Mouse (Mus musculus) adrenal gland, postnatal 4 days (tissue): ENCODE measurements around the gene Phldb2. TPM values are rescaled to one million over a fixed set of nuclear protein-coding genes. Genes with fewer than 3 reads are reported as not detected.
A peak's percentile ranks its signal among the peaks of the same experiment; 100 is the strongest.

Experiments used
- DNase-seq, 2 experiments: peaks; one replicate each; pipeline ENCODE4 v3.0.0; 2021 to 2022; ENCODE audit warnings: low spot score in 2 of 2, mixed read lengths in 2 of 2
- total RNA-seq, 2 experiments: library from RNA; stranded (reverse); gene quantifications; 2 replicates each; pipeline ENCODE4 v1.2.3; 2021

The Phldb2 gene
- total RNA-seq, 2 experiments from 2014 or later = 77.3 to 90.7 TPM

DNA sequence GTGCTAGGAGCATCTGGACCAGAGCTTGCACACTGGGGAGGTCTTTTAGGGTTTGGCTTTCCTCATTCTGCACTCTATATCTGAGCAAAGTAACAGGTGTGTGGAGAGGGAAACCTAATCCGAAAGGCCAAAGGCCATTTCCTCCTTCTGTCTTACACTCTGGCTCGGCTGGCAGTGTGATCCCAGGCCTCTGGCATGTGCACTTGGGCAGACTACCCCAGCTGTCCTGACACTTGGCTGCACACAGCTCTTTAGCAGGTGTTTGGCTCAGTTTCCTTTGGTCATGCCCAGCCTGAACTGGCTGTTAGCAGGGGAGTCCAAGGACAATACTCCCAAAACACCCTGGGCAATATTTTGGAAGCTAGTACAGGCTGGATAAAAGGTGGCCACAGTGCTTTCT is 156.6 kb downstream of the Phldb2 start:
- no peak for DNase-seq

DNA sequence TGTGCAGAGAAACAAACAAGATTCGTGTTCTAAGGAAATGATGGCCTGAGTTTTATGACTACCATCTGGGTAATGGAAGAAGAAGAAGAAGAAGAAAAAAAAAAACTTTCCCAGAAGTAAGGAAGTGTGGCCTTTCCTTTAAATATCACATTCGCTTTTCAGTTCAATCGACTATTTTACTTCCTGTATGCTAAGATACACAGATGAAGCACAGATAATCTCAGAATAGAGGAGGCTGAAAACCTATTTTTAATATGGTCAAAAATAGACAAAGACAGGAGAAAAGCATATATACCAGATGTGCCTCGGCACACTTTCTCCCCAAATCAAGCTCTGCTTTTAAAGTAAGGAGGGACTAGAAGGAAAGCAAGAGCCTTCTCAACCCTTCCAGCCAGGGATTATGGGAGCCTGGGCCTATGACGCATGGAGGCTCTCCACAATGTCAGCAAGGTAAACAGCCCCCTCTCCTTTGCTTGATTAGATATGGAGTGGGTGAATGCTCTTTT is 158.2 kb downstream of the Phldb2 start:
- no peak for DNase-seq

DNA sequence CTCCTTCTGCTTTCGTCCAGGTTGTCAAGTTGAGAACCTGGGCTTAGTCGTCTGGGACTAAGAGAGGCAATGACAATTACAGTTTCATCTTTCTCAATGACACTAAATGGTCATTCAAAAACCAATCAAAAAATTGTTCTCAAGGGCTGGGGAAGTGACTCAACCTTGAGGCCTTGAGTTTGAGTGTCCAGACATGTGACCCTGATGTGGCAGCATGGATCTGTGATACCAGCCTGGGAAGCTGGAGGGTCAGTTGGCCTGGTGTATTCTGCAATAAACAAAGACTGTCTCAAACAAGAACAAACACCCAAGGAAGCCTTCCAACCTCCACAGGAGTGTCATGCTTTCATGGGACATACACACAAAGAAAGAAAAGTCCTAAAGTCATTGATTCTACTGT is 160.6 kb downstream of the Phldb2 start:
- no peak for DNase-seq

DNA sequence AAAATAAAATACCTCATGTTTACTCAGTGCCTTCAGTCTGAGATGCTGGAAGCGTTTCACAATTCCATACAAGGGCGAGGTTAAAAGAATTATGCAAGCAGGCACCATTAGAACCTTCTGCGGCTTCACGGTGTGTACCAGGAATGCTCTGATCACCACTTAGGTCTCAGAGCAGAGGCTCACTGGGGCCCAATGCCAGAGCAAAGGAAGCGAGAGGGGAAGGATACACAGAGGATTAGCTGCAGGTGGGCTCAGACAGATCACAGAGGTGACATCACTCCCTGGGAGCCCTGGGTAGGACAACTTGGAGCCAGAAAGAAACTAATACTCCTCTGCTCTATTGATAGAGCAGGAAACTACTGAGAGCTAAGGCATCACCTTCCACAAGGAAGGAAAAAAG is 162.1 kb downstream of the Phldb2 start:
- no peak for DNase-seq

DNA sequence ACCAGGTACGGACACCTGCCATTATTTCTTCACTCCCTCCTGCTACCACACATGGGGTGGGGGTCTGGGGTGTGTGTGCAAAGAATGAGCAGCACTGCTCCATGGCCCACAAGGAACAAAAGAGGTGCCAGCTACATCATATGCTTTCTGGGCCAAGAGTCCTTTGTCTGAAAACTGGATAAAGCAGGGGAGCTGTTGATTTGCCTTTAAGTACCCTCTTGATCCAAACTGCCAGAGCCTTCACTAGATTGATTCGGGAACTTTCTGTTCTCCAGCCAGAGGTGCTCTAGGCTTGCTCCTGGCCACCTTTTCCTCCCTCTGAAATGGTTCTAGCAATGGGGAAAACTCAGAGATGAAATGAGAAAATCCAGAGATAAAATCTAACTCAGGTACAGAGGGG is 164.1 kb downstream of the Phldb2 start:
- DNase-seq = no peak

DNA sequence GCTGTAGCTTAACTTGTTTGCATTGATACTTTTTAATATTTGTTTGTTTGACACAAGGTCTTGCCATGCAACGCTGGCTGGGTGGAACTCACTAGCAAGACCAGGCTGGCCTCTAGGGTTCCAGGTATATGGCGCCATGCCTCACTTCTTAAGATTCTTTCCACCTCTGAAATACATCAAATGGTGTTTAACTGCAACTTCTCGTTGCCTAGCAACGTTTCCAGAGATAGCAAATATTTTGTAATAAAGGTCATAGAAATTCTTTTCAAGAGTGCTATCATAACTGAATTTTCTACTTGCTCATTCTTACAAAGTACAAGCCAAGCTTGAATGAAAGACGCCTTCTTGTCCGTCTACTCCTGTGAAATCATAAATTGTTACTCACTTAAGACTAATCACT is 165.7 kb downstream of the Phldb2 start:
- no peak for DNase-seq

DNA sequence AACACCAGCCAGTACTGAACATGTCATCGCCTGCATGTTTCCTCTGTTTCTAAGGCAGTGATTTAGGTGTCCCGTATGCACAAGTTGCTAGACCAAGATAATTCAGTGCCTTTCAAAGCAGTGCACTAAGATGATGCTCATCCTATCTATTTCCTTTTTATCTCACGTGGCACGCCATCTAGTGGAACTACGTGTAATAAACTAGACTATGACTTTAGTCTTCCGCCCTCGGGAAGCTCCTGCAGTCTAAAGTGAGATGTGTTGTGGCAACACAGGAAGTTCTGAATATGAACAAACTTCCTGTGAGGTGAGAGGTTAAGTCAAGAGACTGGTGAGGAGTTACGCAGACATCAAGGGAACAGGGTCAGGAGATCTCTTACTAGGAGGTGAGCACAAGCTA is 166.8 kb downstream of the Phldb2 start:
- DNase-seq = no peak

DNA sequence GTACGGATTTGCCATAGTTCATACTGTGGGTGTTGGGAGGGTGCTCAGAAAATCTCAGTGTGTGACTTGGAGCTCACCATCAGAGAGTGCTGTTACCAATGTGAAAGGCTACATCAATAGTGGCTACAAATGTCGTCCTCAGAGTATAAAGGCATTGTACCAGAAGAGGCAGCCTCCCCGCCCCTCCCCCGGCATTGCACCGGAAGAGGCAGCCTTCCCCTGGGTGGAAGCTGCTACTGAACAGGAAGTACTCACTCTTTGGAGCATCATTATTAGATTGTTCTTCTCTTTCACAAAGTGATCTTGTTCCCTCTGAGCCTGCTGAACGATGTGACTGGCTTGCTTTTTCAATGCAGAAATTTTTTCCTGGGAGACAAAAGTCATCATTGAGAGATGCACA is 173.4 kb downstream of the Phldb2 start:
- no peak for DNase-seq

DNA sequence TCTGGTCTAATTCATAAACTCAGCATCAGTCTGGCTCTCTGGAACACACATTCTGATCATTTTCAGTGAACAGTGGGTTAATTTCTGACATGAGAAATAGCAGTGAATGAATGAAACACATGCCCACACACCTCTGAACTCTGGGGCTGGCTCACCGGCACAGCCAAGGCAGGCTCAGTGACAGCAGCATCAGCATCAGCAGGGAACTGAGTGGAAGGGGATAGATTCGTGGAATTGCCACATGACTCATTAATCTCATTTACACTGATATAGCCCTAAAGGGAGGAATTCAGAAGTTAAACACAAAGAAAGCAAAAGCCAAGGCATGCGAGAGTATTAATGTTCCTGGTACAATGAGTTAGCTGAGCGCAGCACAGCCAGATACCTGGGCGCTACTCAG is 178.6 kb downstream of the Phldb2 start:
- no peak for DNase-seq

DNA sequence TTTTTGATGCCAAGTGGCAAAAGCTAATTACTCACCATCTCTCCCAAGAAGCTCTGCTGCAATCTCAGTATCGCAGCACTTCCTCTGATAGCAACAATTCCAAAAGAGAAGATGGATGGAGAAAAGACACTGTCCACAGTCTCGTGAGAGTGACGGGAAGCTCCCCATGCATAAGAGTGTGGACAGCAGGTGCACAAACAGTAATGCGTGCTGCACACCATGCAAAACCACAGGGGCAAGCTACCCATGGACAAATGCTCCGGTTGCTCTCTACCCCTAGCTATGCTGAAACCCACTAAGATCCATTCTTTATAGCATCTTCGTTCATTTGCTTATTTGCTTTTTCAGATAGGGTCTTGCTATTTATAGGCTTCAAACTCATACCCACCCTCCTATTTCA is 182.5 kb downstream of the Phldb2 start:
- no peak for DNase-seq

DNA sequence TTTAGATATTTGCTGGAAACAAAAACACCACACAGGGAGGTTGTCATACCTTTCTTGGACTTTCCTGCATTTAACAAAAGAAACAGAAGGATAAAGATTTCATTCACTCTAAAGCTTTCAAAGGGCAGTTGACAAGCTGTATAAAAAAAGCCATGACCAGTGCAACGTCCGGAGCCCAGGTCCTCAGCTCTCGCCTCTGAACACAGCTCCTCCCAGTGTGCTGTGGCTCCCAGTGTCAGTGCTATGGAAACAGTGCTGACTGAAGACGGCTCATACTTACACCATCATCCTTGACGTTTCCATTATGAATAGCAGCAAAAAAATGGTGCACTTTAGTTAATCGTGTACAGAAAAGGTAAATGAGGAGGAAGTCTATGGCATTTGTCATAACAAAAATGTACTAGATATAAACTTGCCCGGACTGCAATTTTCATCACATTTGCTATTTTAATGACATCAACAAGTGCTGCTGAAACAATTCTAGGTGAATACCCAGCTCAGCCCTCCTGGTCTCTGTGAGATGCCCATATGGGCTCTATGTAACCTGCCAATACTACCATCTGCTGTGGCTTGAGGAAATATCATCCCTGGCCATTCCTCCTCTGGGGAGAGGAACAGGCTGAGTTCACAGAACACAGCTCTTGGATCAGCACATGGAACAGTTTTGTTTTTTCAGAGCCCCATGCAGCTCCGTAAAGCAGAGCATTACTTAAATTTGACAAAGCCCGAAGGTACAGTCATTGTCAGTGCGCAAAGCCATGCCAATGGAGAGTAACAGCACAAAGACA is 185.4 kb downstream of the Phldb2 start:
- DNase-seq = no peak

DNA sequence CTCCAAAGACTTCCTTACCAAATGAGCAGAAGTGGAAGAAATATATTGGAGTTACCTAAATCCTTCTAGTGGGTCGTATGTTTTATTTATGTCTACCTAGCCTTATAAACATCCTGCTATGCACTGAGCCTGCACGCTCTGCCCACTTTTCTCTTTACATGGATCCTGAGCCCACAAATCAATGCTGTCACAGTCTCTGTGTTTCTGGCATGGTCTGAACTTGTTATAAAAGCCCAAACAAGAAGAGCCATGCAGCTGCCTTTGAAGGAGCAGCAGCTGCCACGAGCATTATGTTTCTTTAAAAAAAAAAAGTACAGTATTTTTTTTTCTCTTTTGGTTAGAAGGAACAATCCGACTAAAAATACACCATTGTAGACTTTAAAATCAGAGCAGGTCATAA is 186.0 kb downstream of the Phldb2 start:
- DNase-seq = no peak

DNA sequence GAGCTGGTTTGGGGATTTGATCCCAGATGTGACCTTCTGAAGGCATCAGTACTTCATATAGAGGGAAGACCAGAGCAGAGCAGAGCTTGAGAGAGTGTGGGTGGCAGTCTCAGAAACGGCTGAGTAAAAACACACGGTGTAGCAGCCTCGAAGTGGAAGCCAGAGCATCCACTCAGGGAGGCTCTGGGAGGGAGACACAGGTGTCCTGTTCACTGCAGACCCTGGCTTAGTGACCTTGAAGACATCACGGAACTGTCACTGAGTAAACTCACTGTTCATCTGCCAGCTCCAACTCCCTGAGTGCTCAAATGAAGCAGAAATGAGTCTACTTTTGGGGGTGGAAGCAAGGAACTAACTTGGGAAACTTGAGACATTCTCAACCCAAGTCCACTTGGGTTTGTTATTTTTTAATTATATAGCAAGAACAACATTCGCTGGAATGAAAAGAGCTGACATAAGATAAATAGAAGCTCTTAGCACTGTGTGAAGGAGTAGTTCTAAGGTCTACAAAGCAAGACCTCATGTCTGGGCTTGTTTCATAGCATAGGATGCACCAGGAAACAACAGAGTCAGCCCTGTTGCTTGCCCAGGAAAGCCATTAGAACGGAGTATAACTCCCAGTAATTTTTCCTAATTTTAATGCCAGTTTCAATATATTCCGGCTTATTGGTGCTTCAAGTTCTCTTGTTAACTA is 187.4 kb downstream of the Phldb2 start:
- DNase-seq = no peak

DNA sequence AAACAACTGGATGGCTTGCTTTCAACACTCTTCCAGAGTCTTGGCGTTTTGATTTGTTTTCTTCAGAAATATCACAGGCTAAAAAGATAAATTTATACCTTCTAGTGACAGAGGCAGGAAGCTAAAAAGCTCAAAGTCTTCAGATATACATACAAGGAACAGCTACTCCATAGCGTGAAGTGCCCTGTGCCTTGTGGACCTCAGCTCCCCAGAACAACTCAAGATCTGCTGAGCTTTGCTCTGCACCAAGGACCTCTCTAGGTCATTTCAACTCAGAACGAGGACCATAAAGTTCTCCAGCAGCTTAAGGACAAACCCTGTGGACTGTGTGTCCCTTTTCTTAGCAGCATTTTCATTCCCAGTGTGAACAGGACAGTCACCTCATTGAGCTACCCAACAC is 188.3 kb downstream of the Phldb2 start:
- DNase-seq = no peak

DNA sequence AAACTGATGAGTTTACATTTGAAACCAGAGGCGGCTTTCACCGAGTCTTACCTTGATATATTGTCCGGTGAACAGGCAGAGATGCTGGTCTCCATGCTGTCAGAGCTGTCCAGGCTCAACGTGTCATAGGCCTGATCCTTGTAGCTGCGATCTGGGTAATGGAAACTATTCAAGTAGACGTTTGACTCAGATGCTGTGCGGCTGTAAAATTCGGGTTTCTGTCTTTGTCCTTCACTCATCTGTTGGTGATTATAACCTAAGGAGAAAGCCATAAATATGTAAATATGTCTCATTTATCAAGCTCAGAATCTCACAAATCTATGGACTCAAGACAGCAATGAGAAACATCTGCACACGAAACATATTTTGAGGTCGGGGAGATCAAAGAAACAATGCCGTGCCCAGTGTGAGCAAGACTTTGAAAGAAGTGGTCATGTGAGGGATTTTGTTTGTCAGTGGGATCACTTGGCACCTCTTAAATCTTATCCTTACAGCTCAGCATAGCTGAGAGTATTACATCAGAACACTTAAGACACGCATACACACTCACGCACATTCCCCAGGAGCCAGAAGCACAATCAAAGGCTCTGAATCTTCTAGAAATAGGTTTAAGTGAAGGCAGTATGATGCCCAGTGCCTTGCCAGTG is 190.4 kb downstream of the Phldb2 start:
- DNase-seq = no peak

DNA sequence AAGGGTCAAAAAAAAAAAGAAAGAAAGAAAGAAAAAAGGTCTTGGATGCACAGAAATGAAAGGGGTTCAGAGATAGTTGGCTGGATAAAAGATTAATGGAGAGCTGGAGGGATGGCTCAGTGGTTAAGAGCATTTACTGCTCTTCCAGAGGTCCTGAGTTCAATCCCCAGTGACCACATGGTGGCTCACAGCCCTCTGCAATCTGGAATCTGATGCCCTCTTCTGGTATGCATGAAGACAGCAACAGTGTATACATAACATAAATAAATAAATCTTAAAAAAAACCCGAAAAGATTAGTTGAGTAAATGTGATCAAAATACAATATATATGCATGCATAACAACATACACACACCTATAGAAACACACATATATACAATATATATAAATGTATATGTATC is 192.0 kb downstream of the Phldb2 start:
- no peak for DNase-seq

DNA sequence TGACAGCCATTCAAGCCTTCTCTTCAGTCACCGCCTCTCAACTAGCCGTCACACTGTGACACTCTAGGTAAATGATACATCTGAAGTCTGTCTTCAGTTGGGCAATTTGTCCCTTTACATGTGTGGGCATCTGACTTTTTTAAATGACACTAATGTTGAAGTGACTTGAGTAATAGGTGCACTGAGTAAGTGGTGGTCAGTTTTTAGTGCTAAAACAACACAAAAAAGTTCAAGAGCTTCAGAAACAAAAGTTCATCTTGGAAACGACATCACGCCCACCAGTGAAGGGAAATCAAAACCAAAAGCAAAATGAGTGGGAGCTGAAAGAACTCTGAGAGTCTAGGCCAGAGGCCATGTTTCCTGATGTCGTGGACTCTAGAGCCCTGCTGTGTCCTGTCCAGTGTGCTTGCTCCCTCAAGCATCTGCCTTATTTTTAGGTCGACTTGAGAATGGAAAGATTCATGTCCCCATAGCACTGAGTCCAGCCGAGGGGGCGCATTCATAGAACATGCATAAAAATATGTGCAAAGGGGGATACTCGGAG is 194.6 kb downstream of the Phldb2 start:
- DNase-seq = no peak

DNA sequence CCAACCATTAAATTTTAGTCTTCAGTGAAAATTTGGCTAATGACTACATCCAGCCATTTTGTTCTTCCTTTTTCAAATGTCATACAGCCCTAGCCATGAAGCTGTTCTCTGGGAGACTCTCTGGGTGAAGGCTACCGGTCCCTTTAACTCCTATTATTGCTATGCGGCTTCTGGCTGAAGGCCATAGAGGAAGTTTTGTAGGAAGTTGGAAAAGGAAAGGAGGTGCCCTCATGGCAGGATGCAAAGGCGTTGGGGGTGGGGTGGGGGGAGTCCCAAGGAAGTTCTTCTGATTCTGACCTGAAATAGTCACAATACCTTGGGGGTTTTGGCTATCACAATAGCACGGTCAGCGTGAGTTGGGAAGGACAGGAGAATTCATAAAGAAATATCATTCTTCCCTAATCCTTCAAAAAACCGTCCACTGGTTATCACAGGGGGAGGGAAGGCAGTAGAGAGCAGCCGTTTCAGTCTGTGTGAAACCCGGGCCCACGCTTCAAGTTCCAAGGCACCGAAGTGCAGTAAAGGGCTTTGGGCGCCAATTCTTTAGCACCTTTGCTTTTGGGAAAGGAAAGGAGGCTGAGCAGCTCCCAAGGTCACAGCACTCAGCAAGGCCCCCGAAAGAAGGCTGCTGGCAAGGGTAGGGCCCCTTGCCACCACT is 195.8 kb downstream of the Phldb2 start:
- peak in 1 of 2 experiments; percentile 17 for DNase-seq

DNA sequence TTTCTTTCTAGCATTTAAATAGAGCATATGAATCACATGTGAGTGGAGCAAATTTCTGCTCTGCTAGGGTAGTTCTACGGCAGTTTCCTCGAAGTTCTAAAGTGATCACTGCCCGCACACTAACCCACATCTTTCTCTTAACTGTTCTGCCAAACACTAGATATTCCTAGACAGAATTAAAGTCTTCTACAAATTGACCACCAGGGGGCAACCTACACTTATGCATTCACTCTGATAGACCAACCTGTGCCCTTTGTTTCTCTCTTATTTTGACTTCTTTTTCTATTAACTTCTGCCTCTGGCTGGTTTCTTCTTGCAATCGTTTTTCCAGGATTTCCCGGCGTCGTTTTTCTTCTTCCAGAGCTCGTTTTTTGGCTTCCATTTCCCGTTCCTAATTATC is 196.5 kb downstream of the Phldb2 start:
- DNase-seq = no peak

DNA sequence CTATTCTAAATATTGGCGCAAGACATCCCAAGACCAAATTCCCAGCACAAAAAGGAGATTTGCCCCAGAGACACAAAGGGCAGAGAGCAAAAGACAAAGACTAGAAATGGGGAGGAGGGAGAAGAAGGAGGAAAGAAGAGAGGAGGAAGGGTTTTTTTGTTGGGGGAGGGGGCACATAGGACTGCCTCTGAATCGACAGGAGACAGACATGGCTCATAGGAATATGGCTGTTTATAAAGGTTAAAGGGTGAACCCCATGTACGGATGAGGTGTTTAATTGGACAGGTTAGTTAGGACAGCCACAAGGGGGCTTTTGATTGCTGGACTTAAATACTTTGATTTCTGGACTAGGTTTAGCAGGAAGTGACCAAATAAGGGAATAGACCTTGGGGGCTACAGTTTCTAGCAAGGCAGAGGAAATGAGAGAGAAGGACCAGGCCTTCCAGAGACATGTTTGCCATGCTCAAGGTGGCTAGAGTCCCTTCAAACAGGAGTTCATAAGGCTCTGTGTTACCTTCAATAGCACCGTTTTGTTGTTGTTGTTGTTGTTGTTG is 209.7 kb downstream of the Phldb2 start:
- no peak for DNase-seq
